Mouse (Mus musculus): Measurements from ENCODE around the gene Phf21b. TPM values are rescaled to one million over a fixed set of nuclear protein-coding genes. Genes with fewer than 3 reads are reported as not detected.

Phf21b gene
- polyA plus RNA-seq, 1 experiment, result 3.0 TPM

GRCm38 (mm10) chr15:84743347-84743746, 112.5 kb downstream of the Phf21b start:
- Histone ChIP-seq H3K27me3 (ENCODE audit: control insufficient read depth, insufficient read depth, low read length) (no peaks in the 10 kb centered on the region), H3K4me1 (replicated peaks; ENCODE audit: control insufficient read depth, insufficient read depth, low read length) (no peaks in the 10 kb centered on the region), H3K36me3 (ENCODE audit: control insufficient read depth, insufficient read depth, low read length) (no peaks in the 10 kb centered on the region), H3K4me3 (ENCODE audit: control insufficient read depth, insufficient read depth, low read length) (no peak overlapping the region), H3K27ac (ENCODE audit: control insufficient read depth, insufficient read depth, low read length) (no peak overlapping the region)
- 28% methylated on average over 3 of the region's 3 CpGs for WGBS
- TF ChIP-seq POLR2A (IDR thresholded peaks at IDR 0.05; ENCODE audit: control insufficient read depth, extremely low read depth, insufficient read depth, low read length, poor library complexity) (no peak), CTCF (IDR thresholded peaks at IDR 0.05; ENCODE audit: borderline replicate concordance, control insufficient read depth, extremely low read depth, insufficient read depth, low read length, poor library complexity) (no peak)
- no peak for DNase-seq

- Histone ChIP-seq H3K4me3 (ENCODE audit: control insufficient read depth, insufficient read depth, low read length) (no peak overlapping the region), H3K4me1 (replicated peaks; ENCODE audit: control insufficient read depth, insufficient read depth, low read length) (no peaks in the 10 kb centered on the region), H3K27ac (ENCODE audit: control insufficient read depth, insufficient read depth, low read length) (no peak overlapping the region), H3K36me3 (ENCODE audit: control insufficient read depth, insufficient read depth, low read length) (no peaks in the 10 kb centered on the region), H3K27me3 (ENCODE audit: control insufficient read depth, insufficient read depth, low read length) (no peaks in the 10 kb centered on the region)
- TF ChIP-seq CTCF (IDR thresholded peaks at IDR 0.05; ENCODE audit: borderline replicate concordance, control insufficient read depth, extremely low read depth, insufficient read depth, low read length, poor library complexity) (no peak), POLR2A (IDR thresholded peaks at IDR 0.05; ENCODE audit: control insufficient read depth, extremely low read depth, insufficient read depth, low read length, poor library complexity) (no peak)
- 73% methylated on average over 3 of the region's 3 CpGs for WGBS
- DNase-seq, result no peak
These were observed 114.3 kb downstream of the Phf21b start for GRCm38 (mm10) chr15:84741573-84741972.

- WGBS, result 94% methylated on average over 7 of the region's 7 CpGs
- TF ChIP-seq CTCF (IDR thresholded peaks at IDR 0.05; ENCODE audit: borderline replicate concordance, control insufficient read depth, extremely low read depth, insufficient read depth, low read length, poor library complexity) (no peak), POLR2A (IDR thresholded peaks at IDR 0.05; ENCODE audit: control insufficient read depth, extremely low read depth, insufficient read depth, low read length, poor library complexity) (no peak)
- H3K36me3 ChIP-seq (ENCODE audit: control insufficient read depth, insufficient read depth, low read length), result no peaks in the 10 kb centered on the region
These were observed 117.6 kb downstream of the Phf21b start for GRCm38 (mm10) chr15:84738246-84738645.

GRCm38 (mm10) chr15:84736994-84737346, 118.9 kb downstream of the Phf21b start:
- Histone ChIP-seq H3K27me3 (ENCODE audit: control insufficient read depth, insufficient read depth, low read length) (no peaks in the 10 kb centered on the region), H3K27ac (ENCODE audit: control insufficient read depth, insufficient read depth, low read length) (no peak overlapping the region), H3K4me3 (ENCODE audit: control insufficient read depth, insufficient read depth, low read length) (no peak overlapping the region), H3K4me1 (replicated peaks; ENCODE audit: control insufficient read depth, insufficient read depth, low read length) (no peaks in the 10 kb centered on the region), H3K36me3 (ENCODE audit: control insufficient read depth, insufficient read depth, low read length) (no peaks in the 10 kb centered on the region)
- no peak for DNase-seq
- WGBS, result 34% methylated on average over 4 of the region's 4 CpGs
- TF ChIP-seq POLR2A (IDR thresholded peaks at IDR 0.05; ENCODE audit: control insufficient read depth, extremely low read depth, insufficient read depth, low read length, poor library complexity) (no peak), CTCF (IDR thresholded peaks at IDR 0.05; ENCODE audit: borderline replicate concordance, control insufficient read depth, extremely low read depth, insufficient read depth, low read length, poor library complexity) (no peak)

More at GRCm38 (mm10) chr15:84738246-84738645, 117.6 kb downstream of the Phf21b start:
- H3K27ac ChIP-seq (ENCODE audit: control insufficient read depth, insufficient read depth, low read length), result no peak overlapping the region
- no peaks in the 10 kb centered on the region for H3K4me1 ChIP-seq (replicated peaks; ENCODE audit: control insufficient read depth, insufficient read depth, low read length)
- H3K4me3 ChIP-seq (ENCODE audit: control insufficient read depth, insufficient read depth, low read length), result no peak overlapping the region
- DNase-seq, result no peak
- no peaks in the 10 kb centered on the region for H3K27me3 ChIP-seq (ENCODE audit: control insufficient read depth, insufficient read depth, low read length)

GRCm38 (mm10) chr15:84736346-84736993, 119.4 kb downstream of the Phf21b start:
- no peak for DNase-seq
- Histone ChIP-seq H3K36me3 (ENCODE audit: control insufficient read depth, insufficient read depth, low read length) (no peaks in the 10 kb centered on the region), H3K4me3 (ENCODE audit: control insufficient read depth, insufficient read depth, low read length) (no peak overlapping the region), H3K4me1 (replicated peaks; ENCODE audit: control insufficient read depth, insufficient read depth, low read length) (no peaks in the 10 kb centered on the region), H3K27ac (ENCODE audit: control insufficient read depth, insufficient read depth, low read length) (no peak overlapping the region), H3K27me3 (ENCODE audit: control insufficient read depth, insufficient read depth, low read length) (no peaks in the 10 kb centered on the region)
- WGBS, result 93% methylated on average over 11 of the region's 11 CpGs
- TF ChIP-seq POLR2A (IDR thresholded peaks at IDR 0.05; ENCODE audit: control insufficient read depth, extremely low read depth, insufficient read depth, low read length, poor library complexity) (no peak), CTCF (IDR thresholded peaks at IDR 0.05; ENCODE audit: borderline replicate concordance, control insufficient read depth, extremely low read depth, insufficient read depth, low read length, poor library complexity) (no peak)

Other genes with a start within 250 kb of the Phf21b start
- 9.0 and 10.3 TPM in 2 replicates for gene Prr5, start 186.4 kb downstream of the Phf21b start, polyA plus RNA-seq (2012; rRNA removed)
- gene Arhgap8, start 136.0 kb downstream of the Phf21b start, polyA plus RNA-seq (2012; rRNA removed), result 11.8 and 16.0 TPM in 2 replicates
- gene Gm29666, start 64.0 kb upstream of the Phf21b start, polyA plus RNA-seq (2012; rRNA removed), result 1.0 and 1.3 TPM in 2 replicates
- gene Nup50, start 67.4 kb upstream of the Phf21b start, polyA plus RNA-seq (2012; rRNA removed), result 17.7 and 20.0 TPM in 2 replicates
- 15.9 and 19.6 TPM in 2 replicates for gene 5031439G07Rik, start 132.5 kb upstream of the Phf21b start, polyA plus RNA-seq (2012; rRNA removed)
- gene Upk3a, start 161.1 kb upstream of the Phf21b start, polyA plus RNA-seq (2012; rRNA removed), result 2.8 and 4.7 TPM in 2 replicates
- 6.8 TPM in 2 replicates for gene Fam118a, start 172.9 kb upstream of the Phf21b start, polyA plus RNA-seq (2012; rRNA removed)